Mouse (Mus musculus) forebrain, embryonic 15.5 days (tissue): ENCODE results near the gene Tet2. TPM values are rescaled to one million over a fixed set of nuclear protein-coding genes. Genes with fewer than 3 reads are reported as not detected.

ENCODE experiments used
- ATAC-seq: fragments of 200-750 bp; cut with Nextera tagmentation; replicated peaks from 2 replicates; pipeline ENCODE4 v1.8.0; 2017; ENCODE audit warnings: mild to moderate bottlenecking, moderate TSS enrichment, moderate library complexity
- H3K27ac ChIP-seq: fragments of 300-500 bp; sonication (generic); replicated peaks from 2 replicates; pipeline ENCODE4 v1.5.1; 2015; ENCODE audit warnings: mild to moderate bottlenecking, inconsistent platforms
- H3K27me3 ChIP-seq: fragments of 300-500 bp; sonication (generic); 2 replicates; pipeline ENCODE4 v1.6.1; 2015; ENCODE audit warnings: inconsistent platforms
- H3K36me3 ChIP-seq: fragments of 300-500 bp; sonication (generic); 2 replicates; pipeline ENCODE4 v1.6.1; 2015; ENCODE audit warnings: mild to moderate bottlenecking, inconsistent platforms
- H3K4me1 ChIP-seq: fragments of 300-500 bp; sonication (generic); 2 replicates; pipeline ENCODE4 v1.6.1; 2015; ENCODE audit warnings: inconsistent platforms
- H3K4me2 ChIP-seq: fragments of 300-500 bp; sonication (generic); replicated peaks from 2 replicates; pipeline ENCODE4 v1.6.1; 2015; ENCODE audit warnings: mild to moderate bottlenecking, inconsistent platforms
- H3K4me3 ChIP-seq: fragments of 300-500 bp; sonication (generic); 2 replicates; pipeline ENCODE4 v1.5.1; 2015; ENCODE audit warnings: mild to moderate bottlenecking, inconsistent platforms
- H3K9ac ChIP-seq: fragments of 300-500 bp; sonication (generic); replicated peaks from 2 replicates; pipeline ENCODE4 v1.6.1; 2015; ENCODE audit warnings: mild to moderate bottlenecking, inconsistent platforms
- H3K9me3 ChIP-seq: fragments of 300-500 bp; sonication (generic); 2 replicates; pipeline ENCODE4 v1.6.1; 2016; ENCODE audit warnings: inconsistent platforms
- WGBS: fragments of 180-500 bp; shearing (Covaris S2); methylation state at CpG from one replicate; pipeline ENCODE4 v1.1.7; 2015; ENCODE audit warnings: mixed read lengths; 5-methylcytosine and 5-hydroxymethylcytosine counted together
- polyA plus RNA-seq: library from polyadenylated mRNA; unstranded; fragments of >200 nt; fragmentation: Nextera tagmentation; extraction: Ambion mirVana; gene quantifications from 2 replicates; pipeline ENCODE4 v1.2.1, GENCODE M21; 2015

Tet2 gene
- polyA plus RNA-seq, 1 experiment from 2014 or later = 18.0 TPM

GRCm38 (mm10) chr3:133563503-133564205 lies 18.7 kb upstream of the Tet2 start:
- no peaks in the 10 kb centered on the region for H3K27me3 ChIP-seq
- no peaks in the 10 kb centered on the region for H3K9me3 ChIP-seq
- ATAC-seq = no peak
- H3K4me2 ChIP-seq = no peak overlapping the region
- H3K27ac ChIP-seq = no peak overlapping the region
- WGBS = 79% methylated on average over 2 of the region's 2 CpGs
- H3K4me1 ChIP-seq = no peaks in the 10 kb centered on the region
- H3K36me3 ChIP-seq = no peaks in the 10 kb centered on the region
- H3K9ac ChIP-seq = no peak overlapping the region
- H3K4me3 ChIP-seq = no peak overlapping the region

- Histone ChIP-seq H3K9ac (no peak overlapping the region), H3K9me3 (no peaks in the 10 kb centered on the region), H3K4me2 (no peak overlapping the region), H3K27ac (no peak overlapping the region), H3K36me3 (no peaks in the 10 kb centered on the region), H3K4me1 (no peaks in the 10 kb centered on the region), H3K4me3 (no peak overlapping the region), H3K27me3 (no peaks in the 10 kb centered on the region)
- no peak for ATAC-seq
- 91% methylated on average over 6 of the region's 6 CpGs for WGBS
Observed at GRCm38 (mm10) chr3:133559413-133560114, 14.6 kb upstream of the Tet2 start.

- no peaks in the 10 kb centered on the region for H3K27me3 ChIP-seq
- ATAC-seq = no peak
Observed at GRCm38 (mm10) chr3:133557602-133558001, 12.7 kb upstream of the Tet2 start.

GRCm38 (mm10) chr3:133557154-133557553 lies 12.2 kb upstream of the Tet2 start:
- Histone ChIP-seq H3K9ac (no peak overlapping the region), H3K36me3 (no peaks in the 10 kb centered on the region), H3K4me3 (no peak overlapping the region), H3K27ac (no peak overlapping the region), H3K27me3 (no peaks in the 10 kb centered on the region), H3K4me1 (no peaks in the 10 kb centered on the region), H3K9me3 (no peaks in the 10 kb centered on the region), H3K4me2 (no peak overlapping the region)
- WGBS = 73% methylated on average over 7 of the region's 7 CpGs
- no peak for ATAC-seq

More at GRCm38 (mm10) chr3:133557602-133558001, 12.7 kb upstream of the Tet2 start:
- no peaks in the 10 kb centered on the region for H3K4me1 ChIP-seq
- H3K36me3 ChIP-seq = no peaks in the 10 kb centered on the region
- 79% methylated on average over 6 of the region's 6 CpGs for WGBS
- no peak overlapping the region for H3K27ac ChIP-seq
- H3K4me3 ChIP-seq = no peak overlapping the region
- no peak overlapping the region for H3K9ac ChIP-seq
- H3K4me2 ChIP-seq = no peak overlapping the region
- H3K9me3 ChIP-seq = no peaks in the 10 kb centered on the region

- H3K9me3 ChIP-seq = no peaks in the 10 kb centered on the region
- no peak overlapping the region for H3K27ac ChIP-seq
- no peak overlapping the region for H3K4me3 ChIP-seq
- no peaks in the 10 kb centered on the region for H3K4me1 ChIP-seq
- WGBS = 85% methylated on average over 7 of the region's 7 CpGs
- no peaks in the 10 kb centered on the region for H3K36me3 ChIP-seq
- H3K9ac ChIP-seq = no peak overlapping the region
- no peaks in the 10 kb centered on the region for H3K27me3 ChIP-seq
- no peak overlapping the region for H3K4me2 ChIP-seq
- ATAC-seq = no peak
Observed at GRCm38 (mm10) chr3:133555378-133555777, 10.4 kb upstream of the Tet2 start.

- H3K27me3 ChIP-seq = no peaks in the 10 kb centered on the region
- no peak overlapping the region for H3K4me3 ChIP-seq
- H3K36me3 ChIP-seq = no peaks in the 10 kb centered on the region
- no peak overlapping the region for H3K9ac ChIP-seq
- H3K27ac ChIP-seq = no peak overlapping the region
- ATAC-seq = no peak
- no peak overlapping the region for H3K4me2 ChIP-seq
- 80% methylated on average over 6 of the region's 6 CpGs for WGBS
- no peaks in the 10 kb centered on the region for H3K4me1 ChIP-seq
- H3K9me3 ChIP-seq = no peaks in the 10 kb centered on the region
Observed at GRCm38 (mm10) chr3:133554552-133555067, 9.7 kb upstream of the Tet2 start.

GRCm38 (mm10) chr3:133554092-133554491 lies 9.2 kb upstream of the Tet2 start:
- H3K4me1 ChIP-seq = no peaks in the 10 kb centered on the region
- no peak for ATAC-seq
- no peak overlapping the region for H3K4me3 ChIP-seq
- no peak overlapping the region for H3K27ac ChIP-seq
- H3K36me3 ChIP-seq = no peaks in the 10 kb centered on the region
- H3K27me3 ChIP-seq = no peaks in the 10 kb centered on the region
- no peaks in the 10 kb centered on the region for H3K9me3 ChIP-seq
- WGBS = 96% methylated on average over 4 of the region's 4 CpGs
- no peak overlapping the region for H3K9ac ChIP-seq
- H3K4me2 ChIP-seq = no peak overlapping the region

- Histone ChIP-seq H3K9ac (no peak overlapping the region), H3K36me3 (no peaks in the 10 kb centered on the region), H3K27me3 (no peaks in the 10 kb centered on the region), H3K4me3 (no peak overlapping the region), H3K9me3 (no peaks in the 10 kb centered on the region), H3K4me1 (no peaks in the 10 kb centered on the region), H3K4me2 (no peak overlapping the region), H3K27ac (no peak overlapping the region)
- no peak for ATAC-seq
- 63% methylated on average over 8 of the region's 8 CpGs for WGBS
Observed at GRCm38 (mm10) chr3:133551941-133552340, 7.0 kb upstream of the Tet2 start.

GRCm38 (mm10) chr3:133549385-133550170 lies 4.6 kb upstream of the Tet2 start:
- Histone ChIP-seq H3K4me2 (no peak overlapping the region), H3K4me3 (no peak overlapping the region), H3K36me3 (no peaks in the 10 kb centered on the region), H3K27me3 (no peaks in the 10 kb centered on the region), H3K4me1 (0 out of 2 replicates have a peak, but pooled peaks cover 4% of the 10 kb centered on the region), H3K9ac (no peak overlapping the region), H3K9me3 (no peaks in the 10 kb centered on the region), H3K27ac (no peak overlapping the region)
- WGBS = 71% methylated on average over 7 of the region's 7 CpGs
- ATAC-seq = no peak

GRCm38 (mm10) chr3:133548613-133549012 lies 3.7 kb upstream of the Tet2 start:
- WGBS = 78% methylated on average over 2 of the region's 2 CpGs
- H3K9ac ChIP-seq = no peak overlapping the region
- 0 out of 2 replicates have a peak, but pooled peaks cover 4% of the 10 kb centered on the region for H3K4me1 ChIP-seq
- H3K9me3 ChIP-seq = no peaks in the 10 kb centered on the region
- no peak overlapping the region for H3K4me2 ChIP-seq
- no peaks in the 10 kb centered on the region for H3K27me3 ChIP-seq
- no peaks in the 10 kb centered on the region for H3K36me3 ChIP-seq
- no peak for ATAC-seq
- H3K27ac ChIP-seq = no peak overlapping the region
- no peak overlapping the region for H3K4me3 ChIP-seq

- H3K9ac ChIP-seq = no peak overlapping the region
- H3K4me3 ChIP-seq = no peak overlapping the region
- H3K4me1 ChIP-seq = peaks cover 16% of the 10 kb centered on the region
- H3K36me3 ChIP-seq = no peaks in the 10 kb centered on the region
- no peak overlapping the region for H3K4me2 ChIP-seq
- WGBS = 66% methylated on average over 2 of the region's 2 CpGs
- no peak overlapping the region for H3K27ac ChIP-seq
- no peaks in the 10 kb centered on the region for H3K9me3 ChIP-seq
- no peaks in the 10 kb centered on the region for H3K27me3 ChIP-seq
- no peak for ATAC-seq
Observed at GRCm38 (mm10) chr3:133546790-133547189, 1.9 kb upstream of the Tet2 start.

- 16% methylated on average over 6 of the region's 6 CpGs for WGBS
- H3K27me3 ChIP-seq = no peaks in the 10 kb centered on the region
- ATAC-seq = no peak
- peaks cover 26% of the 10 kb centered on the region for H3K4me1 ChIP-seq
- H3K4me2 ChIP-seq = peak overlapping the region; percentile 82
- H3K9ac ChIP-seq = peak overlapping the region; percentile 73
- H3K4me3 ChIP-seq = peak overlapping the region; percentile 92
- no peaks in the 10 kb centered on the region for H3K9me3 ChIP-seq
- H3K36me3 ChIP-seq = no peaks in the 10 kb centered on the region
- peak overlapping the region; percentile 93 for H3K27ac ChIP-seq
Observed at GRCm38 (mm10) chr3:133545304-133545666, 346 bp upstream of the Tet2 start.
